Mouse (Mus musculus) hindbrain, embryonic 10.5 days (tissue): ENCODE results near the gene Lfng. TPM values are rescaled to one million over a fixed set of nuclear protein-coding genes. Genes with fewer than 3 reads are reported as not detected.

Experiments
- DNase-seq: peaks from one replicate; pipeline ENCODE4 v3.0.0-alpha.2; 2017; ENCODE audit warnings: low spot score
- H3K27ac ChIP-seq: fragments of 300-500 bp; sonication (generic); 2 replicates; pipeline ENCODE4 v1.5.1; 2016; ENCODE audit warnings: mild to moderate bottlenecking, moderate library complexity
- H3K27me3 ChIP-seq: fragments of 300-500 bp; sonication (generic); 2 replicates; pipeline ENCODE4 v1.6.1; 2016; ENCODE audit warnings: mild to moderate bottlenecking; ENCODE audit not compliant: poor library complexity, insufficient read depth, severe bottlenecking
- H3K36me3 ChIP-seq: fragments of 300-500 bp; sonication (generic); 2 replicates; pipeline ENCODE4 v1.6.1; 2016; ENCODE audit warnings: mild to moderate bottlenecking, moderate library complexity
- H3K4me1 ChIP-seq: fragments of 300-500 bp; sonication (generic); replicated peaks from 2 replicates; pipeline ENCODE4 v1.6.1; 2016; ENCODE audit warnings: mild to moderate bottlenecking
- H3K4me3 ChIP-seq: fragments of 300-500 bp; sonication (generic); 2 replicates; pipeline ENCODE4 v1.5.1; 2016; ENCODE audit warnings: mild to moderate bottlenecking, moderate library complexity
- H3K9me3 ChIP-seq: fragments of 300-500 bp; sonication (generic); 2 replicates; pipeline ENCODE4 v1.6.1; 2016; ENCODE audit warnings: mild to moderate bottlenecking, moderate library complexity
- WGBS: fragments of 180-500 bp; shearing (Covaris S2); methylation state at CpG from one replicate; pipeline ENCODE4 v1.1.7; 2016; 5-methylcytosine and 5-hydroxymethylcytosine counted together
- polyA plus RNA-seq: library from polyadenylated mRNA; unstranded; fragments of >200 nt; fragmentation: Nextera tagmentation; extraction: Ambion mirVana; gene quantifications from 2 replicates; pipeline ENCODE4 v1.2.1, GENCODE M21; 2016

Lfng gene
- 40.9 and 51.2 TPM in 2 replicates for polyA plus RNA-seq

DNA sequence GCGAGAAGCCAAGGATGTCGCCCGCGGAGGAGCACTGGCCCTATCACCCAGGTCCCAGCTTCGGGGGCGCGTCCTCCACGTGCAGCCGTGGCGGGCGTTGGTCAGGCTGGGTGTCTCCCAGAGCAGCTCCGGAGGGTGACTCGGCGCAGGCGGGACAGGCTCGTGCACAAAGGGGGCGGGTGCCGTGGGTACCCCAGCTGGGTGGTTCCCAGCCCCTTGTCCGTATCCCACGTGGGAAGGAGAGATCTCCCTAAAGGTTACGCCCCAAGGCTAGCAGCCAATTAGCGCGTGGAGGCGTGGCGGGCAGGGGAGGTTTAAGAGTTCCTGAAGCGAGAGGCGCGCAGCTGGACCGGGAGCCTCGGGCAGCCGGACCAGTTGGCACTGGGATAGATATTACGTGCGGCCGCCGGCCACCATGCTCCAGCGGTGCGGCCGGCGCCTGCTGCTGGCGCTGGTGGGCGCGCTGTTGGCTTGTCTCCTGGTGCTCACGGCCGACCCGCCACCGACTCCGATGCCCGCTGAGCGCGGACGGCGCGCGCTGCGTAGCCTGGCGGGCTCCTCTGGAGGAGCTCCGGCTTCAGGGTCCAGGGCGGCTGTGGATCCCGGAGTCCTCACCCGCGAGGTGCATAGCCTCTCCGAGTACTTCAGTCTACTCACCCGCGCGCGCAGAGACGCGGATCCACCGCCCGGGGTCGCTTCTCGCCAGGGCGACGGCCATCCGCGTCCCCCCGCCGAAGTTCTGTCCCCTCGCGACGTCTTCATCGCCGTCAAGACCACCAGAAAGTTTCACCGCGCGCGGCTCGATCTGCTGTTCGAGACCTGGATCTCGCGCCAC, at the start of gene Lfng:
Lfng (plus strand) TSS at position 320 of the 835 bp plus-strand sequence.
- peaks cover 29% of the 10 kb centered on the region for H3K36me3 ChIP-seq
- H3K4me3 ChIP-seq, result peak within 1 kb of the TSS; percentile 88
- DNase-seq, result peak; percentile 96
- H3K9me3 ChIP-seq, result no peaks in the 10 kb centered on the region
- under 1% methylated on average over 91 of the region's 91 CpGs for WGBS
- H3K27me3 ChIP-seq, result peaks cover 79% of the 10 kb centered on the region
- H3K4me1 ChIP-seq, result peaks cover 89% of the 10 kb centered on the region
- peak within 1 kb of the TSS; percentile 98 for H3K27ac ChIP-seq

DNA sequence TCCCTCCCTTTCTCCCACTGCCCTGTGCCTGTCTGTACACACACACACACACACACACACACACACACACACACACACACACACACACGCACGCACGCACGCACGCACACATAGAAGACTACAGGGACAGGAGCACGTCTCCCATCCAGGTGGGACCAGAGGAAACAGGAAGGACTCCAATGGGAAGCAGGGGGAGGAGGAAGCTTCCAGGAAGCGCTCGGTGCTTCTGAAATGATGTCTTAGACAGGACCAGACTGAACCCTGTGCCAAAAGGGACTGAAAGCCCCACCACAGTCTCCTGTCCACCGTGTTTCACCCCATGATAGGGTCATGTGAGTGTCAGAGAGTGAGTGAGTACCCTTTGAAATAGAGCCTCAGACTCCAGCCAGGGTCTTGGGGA, 44.5 kb upstream of the Lfng start:
- DNase-seq, result no peak
- Histone ChIP-seq H3K36me3 (no peaks in the 10 kb centered on the region), H3K4me1 (peaks cover 44% of the 10 kb centered on the region), H3K27me3 (peaks cover 5% of the 10 kb centered on the region; the same call in 1 of the 2 replicates), H3K9me3 (no peaks in the 10 kb centered on the region), H3K4me3 (no peak overlapping the region), H3K27ac (0 out of 2 replicates have a peak overlapping the region, but pooled peaks have one; percentile 35)
- 82% methylated on average over 9 of the region's 9 CpGs for WGBS

GRCm38 (mm10) chr5:140564896-140565295, 42.2 kb upstream of the Lfng start, which contains the start of gene Grifin:
TSS of gene Grifin (minus strand) at chr5:140565071.
- peaks cover 61% of the 10 kb centered on the region for H3K4me1 ChIP-seq
- peaks cover 5% of the 10 kb centered on the region; the same call in 1 of the 2 replicates for H3K27me3 ChIP-seq
- no peaks in the 10 kb centered on the region for H3K9me3 ChIP-seq
- no peaks in the 10 kb centered on the region for H3K36me3 ChIP-seq
- DNase-seq, result no peak
- 84% methylated on average over 4 of the region's 4 CpGs for WGBS
- peak within 1 kb of the TSS; percentile 71 for H3K27ac ChIP-seq
- H3K4me3 ChIP-seq, result no peak within 1 kb of the TSS

- Histone ChIP-seq H3K27ac (peak overlapping the region; percentile 71), H3K4me1 (peaks cover 61% of the 10 kb centered on the region)
These were observed 41.7 kb upstream of the Lfng start for GRCm38 (mm10) chr5:140565451-140565850.

DNA sequence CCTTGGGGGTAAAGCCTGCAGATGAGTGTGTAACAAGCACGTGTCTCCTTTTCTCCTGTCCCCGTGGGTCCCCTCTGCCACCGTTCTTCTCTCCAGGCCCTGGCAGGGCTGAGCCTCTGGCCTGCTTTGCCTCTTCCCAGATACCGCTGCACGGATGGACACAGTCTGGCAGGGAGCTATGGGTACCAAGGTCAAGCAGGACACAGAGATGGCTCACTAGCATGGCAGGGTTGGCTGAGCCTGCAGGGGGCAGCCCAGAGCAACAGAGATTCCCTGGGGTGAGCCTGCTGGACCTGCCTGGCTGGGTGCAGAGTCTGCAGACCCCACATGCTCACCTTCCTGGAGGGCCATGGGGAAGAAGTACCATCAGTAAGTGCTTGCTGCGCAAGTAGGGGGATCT, 41.3 kb upstream of the Lfng start:
- DNase-seq, result peak; percentile 54
- no peaks in the 10 kb centered on the region for H3K9me3 ChIP-seq
- peaks cover 61% of the 10 kb centered on the region for H3K4me1 ChIP-seq
- H3K27ac ChIP-seq, result peak overlapping the region; percentile 71
- H3K36me3 ChIP-seq, result no peaks in the 10 kb centered on the region
- H3K4me3 ChIP-seq, result no peak overlapping the region
- peaks cover 5% of the 10 kb centered on the region; the same call in 1 of the 2 replicates for H3K27me3 ChIP-seq
- WGBS, result 65% methylated on average over 6 of the region's 6 CpGs

More at GRCm38 (mm10) chr5:140565451-140565850, 41.7 kb upstream of the Lfng start:
- H3K4me3 ChIP-seq, result no peak overlapping the region
- H3K27me3 ChIP-seq, result peaks cover 5% of the 10 kb centered on the region; the same call in 1 of the 2 replicates
- H3K36me3 ChIP-seq, result no peaks in the 10 kb centered on the region
- DNase-seq, result no peak
- no peaks in the 10 kb centered on the region for H3K9me3 ChIP-seq
- WGBS, result 39% methylated on average over 5 of the region's 5 CpGs

GRCm38 (mm10) chr5:140566271-140566670, 40.8 kb upstream of the Lfng start:
- WGBS, result 68% methylated on average over 4 of the region's 4 CpGs
- DNase-seq, result no peak
- H3K36me3 ChIP-seq, result no peaks in the 10 kb centered on the region
- peaks cover 5% of the 10 kb centered on the region; the same call in 1 of the 2 replicates for H3K27me3 ChIP-seq
- no peaks in the 10 kb centered on the region for H3K9me3 ChIP-seq
- H3K4me1 ChIP-seq, result peaks cover 61% of the 10 kb centered on the region
- no peak overlapping the region for H3K4me3 ChIP-seq
- peak overlapping the region; percentile 71 for H3K27ac ChIP-seq

DNA sequence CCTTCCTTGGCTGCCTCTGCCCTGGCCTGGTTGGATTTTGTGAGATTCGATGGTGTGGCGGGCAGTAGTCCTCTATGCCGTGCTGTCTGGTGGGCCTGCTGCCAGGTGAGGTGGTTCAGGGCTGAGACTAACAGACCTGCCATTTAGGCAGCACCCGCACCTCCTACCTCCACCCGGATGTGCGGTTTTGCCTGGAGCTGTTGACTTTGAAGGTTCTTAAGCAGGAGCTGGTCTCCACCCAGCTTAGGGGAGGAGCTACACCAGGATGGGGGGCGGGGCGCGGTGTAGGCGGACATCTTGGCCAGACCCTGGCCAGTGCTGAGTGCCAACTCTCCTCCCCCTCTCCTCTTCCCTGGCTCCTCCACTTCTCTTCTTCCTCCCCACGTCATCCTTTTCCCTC, 39.8 kb upstream of the Lfng start:
- H3K4me1 ChIP-seq, result peaks cover 65% of the 10 kb centered on the region

GRCm38 (mm10) chr5:140567751-140568150, 39.4 kb upstream of the Lfng start:
- Histone ChIP-seq H3K27me3 (peaks cover 5% of the 10 kb centered on the region; the same call in 1 of the 2 replicates), H3K36me3 (no peaks in the 10 kb centered on the region), H3K9me3 (no peaks in the 10 kb centered on the region), H3K4me3 (no peak overlapping the region), H3K4me1 (peaks cover 64% of the 10 kb centered on the region), H3K27ac (peak overlapping the region; percentile 71)
- DNase-seq, result no peak
- WGBS, result 93% methylated on average over 5 of the region's 5 CpGs

More for the DNA sequence above, 39.8 kb upstream of the Lfng start:
- 54% methylated on average over 11 of the region's 11 CpGs for WGBS
- DNase-seq, result no peak
- Histone ChIP-seq H3K4me3 (no peak overlapping the region), H3K27ac (peak overlapping the region; percentile 71), H3K36me3 (no peaks in the 10 kb centered on the region), H3K9me3 (no peaks in the 10 kb centered on the region), H3K27me3 (peaks cover 5% of the 10 kb centered on the region; the same call in 1 of the 2 replicates)

DNA sequence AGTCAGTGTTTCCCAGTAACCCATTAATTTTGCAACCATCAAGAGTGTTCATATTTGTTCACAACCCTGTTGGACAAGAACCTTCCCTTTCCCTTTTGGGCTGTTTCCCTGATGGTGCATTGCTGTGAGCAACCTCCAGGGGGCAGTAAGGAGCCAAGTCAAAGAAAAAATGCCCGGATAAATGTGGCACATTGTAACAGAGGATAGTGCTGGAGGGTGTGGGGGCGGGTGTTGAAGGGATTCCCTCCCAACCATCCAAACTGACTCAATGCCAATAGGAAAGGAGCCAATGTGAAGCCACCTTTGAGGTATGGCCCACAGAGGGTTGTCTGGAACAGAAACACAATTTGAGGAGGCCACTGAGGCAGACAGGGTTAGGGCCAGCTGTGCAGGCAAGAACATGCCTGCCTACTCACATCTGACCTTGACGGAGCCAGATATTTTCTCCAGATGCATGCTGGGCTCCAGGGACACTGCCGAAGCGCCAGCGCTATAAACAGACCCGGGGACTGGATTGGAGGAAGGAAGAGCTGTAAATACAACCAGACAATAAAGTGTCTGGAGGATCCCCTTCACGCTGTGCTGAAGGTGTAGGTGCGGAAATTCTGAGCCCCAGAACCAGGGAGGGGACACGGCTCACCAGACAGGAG, 38.7 kb upstream of the Lfng start:
- peak; percentile 78 for DNase-seq
- peaks cover 5% of the 10 kb centered on the region; the same call in 1 of the 2 replicates for H3K27me3 ChIP-seq
- 56% methylated on average over 10 of the region's 10 CpGs for WGBS
- H3K4me3 ChIP-seq, result no peak overlapping the region
- peak overlapping the region; percentile 71 for H3K27ac ChIP-seq
- no peaks in the 10 kb centered on the region for H3K36me3 ChIP-seq
- H3K4me1 ChIP-seq, result peaks cover 64% of the 10 kb centered on the region
- H3K9me3 ChIP-seq, result no peaks in the 10 kb centered on the region

DNA sequence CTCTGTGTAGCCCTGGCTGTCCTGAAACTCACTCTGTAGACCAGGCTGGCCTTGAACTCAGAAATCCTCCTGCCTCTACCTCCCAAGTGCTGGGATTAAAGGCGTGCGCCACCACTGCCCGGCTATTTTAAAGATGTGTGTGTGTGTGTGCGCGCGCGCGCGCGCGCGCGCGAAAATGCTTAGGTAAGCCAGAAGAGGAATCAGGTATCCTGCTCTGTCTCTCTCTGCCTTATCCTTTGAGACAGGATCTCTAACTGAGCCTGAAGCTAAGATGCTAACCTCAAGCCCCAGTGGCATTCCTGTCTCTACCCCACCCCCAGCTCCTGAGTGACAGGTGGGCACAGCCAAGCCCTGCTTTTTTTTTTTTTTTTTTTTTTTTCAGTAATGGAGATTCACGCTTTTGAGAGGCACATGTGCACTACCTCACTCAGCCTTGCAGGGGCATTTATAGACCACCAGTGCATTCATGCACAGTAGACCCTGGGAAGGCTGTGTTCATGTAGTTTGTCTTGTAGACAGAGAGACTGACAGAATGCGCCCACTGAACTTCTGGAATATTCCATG, 38.0 kb upstream of the Lfng start:
- DNase-seq, result no peak
- Histone ChIP-seq H3K27me3 (peaks cover 2% of the 10 kb centered on the region; the same call in 1 of the 2 replicates), H3K36me3 (no peaks in the 10 kb centered on the region), H3K4me3 (no peak overlapping the region), H3K4me1 (peaks cover 61% of the 10 kb centered on the region), H3K9me3 (no peaks in the 10 kb centered on the region), H3K27ac (peak overlapping the region; percentile 16; the same call in 1 of the 2 replicates)
- 87% methylated on average over 16 of the region's 16 CpGs for WGBS

GRCm38 (mm10) chr5:140570223-140570870, 36.8 kb upstream of the Lfng start:
- 93% methylated on average over 13 of the region's 13 CpGs for WGBS
- H3K27me3 ChIP-seq, result no peaks in the 10 kb centered on the region; the same call in 1 of the 2 replicates
- DNase-seq, result no peak
- H3K36me3 ChIP-seq, result no peaks in the 10 kb centered on the region
- no peak overlapping the region for H3K4me3 ChIP-seq
- H3K27ac ChIP-seq, result no peak overlapping the region
- peaks cover 59% of the 10 kb centered on the region for H3K4me1 ChIP-seq
- no peaks in the 10 kb centered on the region for H3K9me3 ChIP-seq

DNA sequence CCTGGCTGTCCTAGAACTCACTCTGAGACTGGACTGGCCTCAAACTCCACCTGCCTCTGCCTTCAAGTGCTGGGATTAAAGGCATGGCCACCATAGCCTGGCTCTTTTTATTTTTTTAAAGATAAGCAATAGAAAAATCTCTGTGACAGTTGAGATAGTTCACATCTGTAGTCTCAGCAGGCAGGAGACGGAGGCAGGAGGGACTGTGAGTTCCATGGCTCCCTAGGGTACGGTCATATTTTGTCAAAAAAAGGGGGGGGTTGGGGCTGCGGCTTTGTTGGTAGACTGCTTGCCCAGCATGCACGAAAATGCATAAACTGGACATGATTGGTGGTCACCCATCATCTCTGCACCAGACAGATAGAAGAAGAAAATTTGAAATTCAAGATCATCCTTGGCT, 35.9 kb upstream of the Lfng start:
- no peaks in the 10 kb centered on the region; the same call in 1 of the 2 replicates for H3K27me3 ChIP-seq
- no peak for DNase-seq
- H3K27ac ChIP-seq, result 0 out of 2 replicates have a peak overlapping the region, but pooled peaks have one; percentile 8
- H3K4me3 ChIP-seq, result no peak overlapping the region
- 60% methylated on average over 4 of the region's 4 CpGs for WGBS
- H3K36me3 ChIP-seq, result no peaks in the 10 kb centered on the region
- no peaks in the 10 kb centered on the region for H3K9me3 ChIP-seq
- H3K4me1 ChIP-seq, result peaks cover 55% of the 10 kb centered on the region
